Mouse (Mus musculus) ES-CJ7 (cell line): ENCODE results near the gene Plagl2.

Experiments used
- DNase-seq: peaks from one replicate; pipeline ENCODE4 v3.0.0; 2011; ENCODE audit warnings: low read depth, low spot score

Gene Plagl2

DNA sequence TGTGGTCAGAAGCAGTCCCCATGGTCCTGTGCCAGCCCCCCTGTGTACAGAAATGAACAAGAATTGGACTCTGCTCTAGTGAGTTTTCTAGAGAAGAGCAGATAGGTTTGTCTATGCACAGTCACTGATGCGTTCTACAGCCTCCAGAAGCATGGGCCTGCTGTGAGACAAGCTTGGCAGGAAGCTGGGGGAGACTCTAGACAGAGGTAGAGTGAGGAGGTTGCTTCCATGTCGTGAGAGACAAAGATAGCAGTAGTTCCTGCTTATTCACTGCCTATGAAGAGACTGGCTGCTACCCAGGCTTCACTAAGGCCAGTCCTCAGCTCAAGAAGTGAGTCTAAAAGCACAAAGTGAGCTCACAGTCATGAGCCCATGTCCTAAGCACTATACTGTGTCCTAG lies 50.0 kb downstream of the Plagl2 start:
- no peak for DNase-seq

DNA sequence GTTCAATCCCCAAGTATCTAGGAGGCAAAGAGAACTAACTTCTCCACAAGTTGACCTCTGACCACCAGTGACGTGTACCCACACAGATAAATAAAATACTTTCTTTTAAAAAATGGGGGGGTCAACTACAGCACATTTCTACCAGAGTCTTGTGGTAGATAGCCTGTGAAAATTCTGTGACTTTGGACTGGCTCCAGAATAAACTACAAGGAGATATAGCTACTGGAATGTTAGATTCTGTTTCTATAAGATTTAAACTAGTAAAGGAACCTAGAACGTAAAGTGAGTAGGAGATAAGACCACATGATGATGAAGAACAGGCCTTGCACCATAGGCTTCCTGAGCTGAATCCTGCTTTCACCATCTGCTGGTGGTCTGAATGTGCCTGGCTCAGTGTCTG lies 53.4 kb downstream of the Plagl2 start:
- no peak for DNase-seq

DNA sequence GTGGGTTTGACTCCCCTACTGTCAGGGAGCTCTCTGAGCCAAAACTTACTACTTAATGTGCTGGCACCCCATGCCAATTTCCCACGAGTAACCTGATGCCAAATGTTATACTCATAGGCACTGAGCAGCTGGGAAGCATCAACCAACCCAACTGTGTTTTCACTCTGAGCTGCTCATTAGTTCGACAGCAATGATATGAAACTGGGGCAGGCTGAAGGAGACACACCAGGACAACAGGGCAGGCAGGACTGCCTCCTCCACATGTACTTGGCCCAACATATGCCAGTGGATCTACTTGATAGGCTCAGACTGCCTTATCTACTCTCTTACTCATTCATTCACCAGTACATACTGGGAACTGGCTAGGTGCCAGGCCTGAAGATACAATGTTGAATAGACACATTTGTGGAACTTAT lies 55.0 kb downstream of the Plagl2 start:
- DNase-seq, result no peak

DNA sequence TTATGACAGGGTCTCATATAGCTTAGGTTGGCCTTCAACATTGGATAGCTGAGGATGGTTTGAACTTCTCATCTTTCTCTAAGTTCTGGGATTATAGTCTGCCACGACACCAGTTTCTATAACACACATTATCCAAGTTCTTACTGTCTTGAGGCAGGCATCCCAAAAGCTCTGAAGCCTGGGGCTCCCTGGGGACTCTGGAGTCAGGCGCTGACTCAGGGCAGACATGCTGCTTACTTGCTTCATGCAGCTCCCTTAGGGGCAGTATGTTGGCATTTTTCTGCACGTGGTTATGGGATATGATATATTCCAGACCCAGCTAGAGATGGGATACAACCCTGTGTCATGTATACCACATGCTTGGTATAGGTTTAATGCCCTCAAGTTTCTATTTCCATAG lies 61.3 kb downstream of the Plagl2 start:
- DNase-seq, result no peak

DNA sequence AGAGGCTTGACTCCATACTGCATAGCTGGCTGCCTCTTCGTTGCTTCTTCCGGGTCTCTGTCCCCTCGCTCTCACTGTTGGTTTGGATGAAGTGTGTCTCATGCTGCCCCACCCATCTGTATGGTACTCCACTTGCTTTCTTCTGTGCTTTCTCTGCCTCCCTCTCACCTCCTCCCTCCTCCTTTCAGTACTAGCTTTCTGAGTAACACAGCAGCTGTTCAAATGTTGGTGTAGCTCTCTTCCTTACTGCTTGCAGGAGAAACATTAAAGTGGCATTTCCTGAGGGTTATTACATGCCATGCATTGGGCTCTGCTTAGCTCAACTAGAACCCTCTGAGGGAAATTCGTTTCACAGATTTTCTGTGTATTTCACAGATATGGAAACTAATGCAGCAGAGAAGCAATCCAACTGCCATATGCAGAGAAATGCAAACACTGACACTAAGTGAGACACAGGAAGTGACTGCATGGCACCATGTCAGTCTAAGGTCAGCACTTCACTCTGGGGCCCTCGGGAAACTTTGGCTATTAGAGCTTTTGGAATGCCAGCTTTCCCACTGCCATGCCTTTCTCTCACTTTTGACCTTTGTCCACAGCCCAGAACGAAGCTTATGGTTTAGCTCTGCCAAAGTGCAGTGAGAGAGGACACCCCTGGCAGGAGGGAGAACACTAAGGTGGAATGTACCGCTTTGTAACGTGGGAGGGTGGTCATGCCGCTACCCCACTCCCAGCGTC lies 61.9 kb downstream of the Plagl2 start:
- no peak for DNase-seq
